In the genomic region with DNA sequence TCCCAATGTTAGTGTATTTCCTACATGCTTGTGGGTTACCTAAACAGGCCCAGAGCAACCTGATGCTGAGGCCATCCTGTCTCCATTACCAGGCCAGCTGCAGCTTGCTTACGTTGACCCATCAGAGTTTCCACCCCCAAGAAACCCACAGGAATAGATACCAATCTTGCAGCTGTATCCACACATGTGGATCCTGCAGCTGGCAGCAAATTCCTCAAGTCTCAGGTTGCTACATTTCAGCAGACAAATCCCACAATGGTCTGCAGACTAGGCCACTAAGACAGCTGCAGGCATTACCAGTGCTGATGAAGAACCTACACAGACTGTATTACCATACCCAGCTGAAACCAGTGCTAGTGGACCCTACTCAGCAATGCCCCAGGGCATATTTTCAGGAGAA, we compare ENCODE assay signal across 24 mouse cellular contexts.
DNase-seq lines count a peak whose midpoint lies in the region; ATAC-seq and TF ChIP-seq lines count a peak whose summit lies in the region.
"Had no signal": no experiment of that assay in that cellular context is flagged by ENCODE, and none has a peak within 500 bp of the region (broad histone marks: within the 10 kb centered on the region; RNA-seq: fewer than 3 reads in every experiment).

No protein-coding gene starts in this region.

- no peaks in the 10 kb centered on the region for H3K9me3 ChIP-seq in hindbrain, embryonic 10.5 days
- H3K9me3 ChIP-seq in hindbrain, embryonic 13.5 days: no peaks in the 10 kb centered on the region
- H3K9me3 ChIP-seq in embryonic facial prominence, embryonic 14.5 days (ENCODE audit: control insufficient read depth, low read length): no peaks in the 10 kb centered on the region
- H3K9me3 ChIP-seq: hindbrain, embryonic 15.5 days; limb, embryonic 12.5 days; liver, embryonic 13.5 days; megakaryocyte, embryonic 14.5 days; neural tube, embryonic 13.5 days had no signal

- H3K36me3 ChIP-seq in hindbrain, embryonic 10.5 days: no peaks in the 10 kb centered on the region
- H3K36me3 ChIP-seq in hindbrain, embryonic 13.5 days: no peaks in the 10 kb centered on the region
- H3K36me3 ChIP-seq in thymus, adult 2 months (ENCODE audit: control insufficient read depth, insufficient read depth, low read length): no peaks in the 10 kb centered on the region
- H3K36me3 ChIP-seq in embryonic facial prominence, embryonic 14.5 days (ENCODE audit: control insufficient read depth, insufficient read depth, low read length): no peaks in the 10 kb centered on the region
- H3K36me3 ChIP-seq: hindbrain, embryonic 15.5 days; limb, embryonic 12.5 days; liver, embryonic 13.5 days; neural tube, embryonic 13.5 days had no signal

- no peak for TF ChIP-seq CTCF in thymus, adult 2 months (IDR thresholded peaks at IDR 0.05; ENCODE audit: borderline replicate concordance, control insufficient read depth, extremely low read depth, insufficient read depth, low read length, poor library complexity)
- no peak for TF ChIP-seq CTCF in cerebellum, adult 2 months (IDR thresholded peaks at IDR 0.05; ENCODE audit: borderline replicate concordance, insufficient read depth, low read depth, low read length)

- H3K4me2 ChIP-seq in hindbrain, embryonic 13.5 days: no peak overlapping the region
- no peak overlapping the region for H3K4me2 ChIP-seq in embryonic facial prominence, embryonic 14.5 days (ENCODE audit: low read depth, low read length)
- H3K4me2 ChIP-seq: hindbrain, embryonic 15.5 days; limb, embryonic 12.5 days; liver, embryonic 13.5 days; lung, embryonic 14.5 days; neural tube, embryonic 13.5 days had no signal

- H3K4me1 ChIP-seq in hindbrain, embryonic 10.5 days (replicated peaks): no peaks in the 10 kb centered on the region
- H3K4me1 ChIP-seq in hindbrain, embryonic 13.5 days (replicated peaks): no peaks in the 10 kb centered on the region
- H3K4me1 ChIP-seq in thymus, adult 2 months (replicated peaks; ENCODE audit: control insufficient read depth, insufficient read depth, low read length): peaks cover 3% of the 10 kb centered on the region
- H3K4me1 ChIP-seq in embryonic facial prominence, embryonic 14.5 days (ENCODE audit: control insufficient read depth, insufficient read depth, low read length): no peaks in the 10 kb centered on the region
- no peaks in the 10 kb centered on the region for H3K4me1 ChIP-seq in cerebellum, adult 2 months (ENCODE audit: control insufficient read depth, insufficient read depth, low read length)
- H3K4me1 ChIP-seq: hindbrain, embryonic 15.5 days; limb, embryonic 12.5 days; liver, embryonic 13.5 days; megakaryocyte, embryonic 14.5 days; neural tube, embryonic 13.5 days had no signal

- no peak overlapping the region for H3K4me3 ChIP-seq in hindbrain, embryonic 10.5 days
- H3K4me3 ChIP-seq in hindbrain, embryonic 13.5 days: no peak overlapping the region
- H3K4me3 ChIP-seq in thymus, adult 2 months (ENCODE audit: control insufficient read depth, insufficient read depth, low read length): no peak overlapping the region
- no peak overlapping the region for H3K4me3 ChIP-seq in embryonic facial prominence, embryonic 14.5 days (ENCODE audit: low read depth, low read length)
- no peak overlapping the region for H3K4me3 ChIP-seq in cerebellum, adult 2 months (replicated peaks; ENCODE audit: insufficient read depth, low read depth, low read length)
- H3K4me3 ChIP-seq: hindbrain, embryonic 15.5 days; limb, embryonic 12.5 days; liver, embryonic 13.5 days; megakaryocyte, embryonic 14.5 days; neural tube, embryonic 13.5 days had no signal

- 65% methylated on average over 1 of the region's 1 CpGs for WGBS in hindbrain, embryonic 10.5 days
- 80% methylated on average over 1 of the region's 1 CpGs for WGBS in hindbrain, embryonic 13.5 days
- WGBS in thymus, adult 2 months: 9% methylated on average over 1 of the region's 1 CpGs
- 22% methylated on average over 1 of the region's 1 CpGs for WGBS in embryonic facial prominence, embryonic 14.5 days
- 91% methylated on average over 1 of the region's 1 CpGs for WGBS in cerebellum, adult 2 months

- no peak for ATAC-seq in hindbrain, embryonic 13.5 days (ENCODE audit: low FRiP score)
- peak; percentile 85 for ATAC-seq in embryonic facial prominence, embryonic 14.5 days (ENCODE audit: low read depth)
- ATAC-seq: activated CD4-positive, CD25-positive, alpha-beta regulatory T cell, adult 4 months had no signal

- DNase-seq in hindbrain, embryonic 10.5 days (ENCODE audit: low spot score): peak; percentile 10
- peak; percentile 25 for DNase-seq in thymus, postnatal 25 days
- no peak for DNase-seq in thymus, adult 2 months
- peak; percentile 83 for DNase-seq in embryonic facial prominence, embryonic 14.5 days (ENCODE audit: low spot score)
- no peak for DNase-seq in urinary bladder, postnatal 36 days (ENCODE audit: low spot score in 2 of 2)
- DNase-seq in cerebellum, adult 2 months: no peak
- DNase-seq: adrenal gland, adult 8-10 months; cerebellum, adult 18-20 months; gastrocnemius, postnatal 25 days; heart, postnatal 36 days; kidney, adult 2 months; kidney, postnatal 10 days; liver, embryonic 13.5 days; lung, embryonic 14.5 days; midbrain, embryonic 14.5 days; retina, postnatal 1 day; right cerebral cortex, postnatal 25 days; spleen, adult 18-20 months had no signal

- H3K9ac ChIP-seq in hindbrain, embryonic 13.5 days: no peak overlapping the region
- H3K9ac ChIP-seq in embryonic facial prominence, embryonic 14.5 days (ENCODE audit: low read depth, low read length): no peak overlapping the region
- H3K9ac ChIP-seq: hindbrain, embryonic 15.5 days; limb, embryonic 12.5 days; liver, embryonic 13.5 days; lung, embryonic 14.5 days; neural tube, embryonic 13.5 days had no signal

- H3K27me3 ChIP-seq in hindbrain, embryonic 10.5 days (ENCODE audit: insufficient read depth, poor library complexity, severe bottlenecking): no peaks in the 10 kb centered on the region
- H3K27me3 ChIP-seq in hindbrain, embryonic 13.5 days: no peaks in the 10 kb centered on the region
- H3K27me3 ChIP-seq in thymus, adult 2 months (ENCODE audit: control insufficient read depth, insufficient read depth, low read length): no peaks in the 10 kb centered on the region
- H3K27me3 ChIP-seq in embryonic facial prominence, embryonic 14.5 days (replicated peaks; ENCODE audit: control insufficient read depth, insufficient read depth, low read length): no peaks in the 10 kb centered on the region
- no peaks in the 10 kb centered on the region for H3K27me3 ChIP-seq in cerebellum, adult 2 months (ENCODE audit: control insufficient read depth, insufficient read depth, low read length)
- H3K27me3 ChIP-seq: hindbrain, embryonic 15.5 days; limb, embryonic 12.5 days; liver, embryonic 13.5 days; megakaryocyte, embryonic 14.5 days; neural tube, embryonic 13.5 days had no signal

- no peak overlapping the region for H3K27ac ChIP-seq in hindbrain, embryonic 10.5 days
- H3K27ac ChIP-seq in hindbrain, embryonic 13.5 days: no peak overlapping the region
- no peak overlapping the region for H3K27ac ChIP-seq in thymus, adult 2 months (ENCODE audit: control insufficient read depth, insufficient read depth, low read length)
- no peak overlapping the region for H3K27ac ChIP-seq in embryonic facial prominence, embryonic 14.5 days (replicated peaks; ENCODE audit: low read depth, low read length)
- no peak overlapping the region for H3K27ac ChIP-seq in cerebellum, adult 2 months (ENCODE audit: insufficient read depth, low read length)
- H3K27ac ChIP-seq: hindbrain, embryonic 15.5 days; limb, embryonic 12.5 days; liver, embryonic 13.5 days; neural tube, embryonic 13.5 days had no signal

- no peak for TF ChIP-seq POLR2A in thymus, adult 2 months (IDR thresholded peaks at IDR 0.05; ENCODE audit: control insufficient read depth, extremely low read depth, insufficient read depth, low read length, poor library complexity)
- TF ChIP-seq POLR2A in cerebellum, adult 2 months (IDR thresholded peaks at IDR 0.05; ENCODE audit: borderline replicate concordance, insufficient read depth, low read length): no peak

Comparison
In these comparisons a context has a peak if more than half of its experiments do, and no peak if none do; other contexts are left out.
1. DNase-seq: peak in hindbrain, embryonic 10.5 days (single experiment), thymus, postnatal 25 days (single experiment) and embryonic facial prominence, embryonic 14.5 days (single experiment); none in thymus, adult 2 months (single experiment), urinary bladder, postnatal 36 days (0 of 2) and cerebellum, adult 2 months (0 of 2).